Mouse (Mus musculus) neutrophil, adult 65 days (primary cell): ENCODE measurements around the gene Zfp114. TPM values are rescaled to one million over a fixed set of nuclear protein-coding genes. Genes with fewer than 3 reads are reported as not detected.

Experiments used
- total RNA-seq: library from RNA; stranded (reverse); gene quantifications from 2 replicates; pipeline ENCODE4 v1.2.4, GENCODE M21; 2023

The Zfp114 gene
- not detected in 2 replicates for total RNA-seq

GRCm38 (mm10) chr7:24174618-24175336 lies at the start of gene Zfp114:
Gene Zfp114, plus strand, starts transcription at chr7:24175060.

GRCm38 (mm10) chr7:24133996-24134828 lies 40.6 kb upstream of the Zfp114 start, which contains the start of gene Zfp235:
Gene Zfp235, plus strand, starts transcription at chr7:24134169.

GRCm38 (mm10) chr7:24211343-24211742 lies 36.5 kb downstream of the Zfp114 start, which contains the start of gene Zfp111:
Gene Zfp111, minus strand, starts transcription at chr7:24211443.

Other genes with a start within 250 kb of the Zfp114 start
- not detected in 2 replicates for gene Vmn1r179, start 248.1 kb upstream of the Zfp114 start, total RNA-seq
- not detected in 2 replicates for gene Vmn1r180, start 224.4 kb upstream of the Zfp114 start, total RNA-seq
- not detected in 2 replicates for gene Vmn1r181, start 200.4 kb upstream of the Zfp114 start, total RNA-seq
- not detected in 2 replicates for gene V1rd19, start 173.4 kb upstream of the Zfp114 start, total RNA-seq
- gene Vmn1r183, start 121.8 kb upstream of the Zfp114 start, total RNA-seq: not detected in 2 replicates
- 14.1 and 21.8 TPM in 2 replicates for gene Zfp180, start 93.1 kb upstream of the Zfp114 start, total RNA-seq
- gene Zfp112, start 62.7 kb upstream of the Zfp114 start, total RNA-seq: 2.0 TPM in 2 replicates
- 1.6 and 2.3 TPM in 2 replicates for gene Zfp235, start 40.9 kb upstream of the Zfp114 start, total RNA-seq
- gene Zfp111, start 36.4 kb downstream of the Zfp114 start, total RNA-seq: 1.8 and 2.9 TPM in 2 replicates
- gene Zfp109, start 62.5 kb downstream of the Zfp114 start, total RNA-seq: 0.39 and 1.1 TPM in 2 replicates
- not detected in 2 replicates for gene Zfp108, start 79.7 kb downstream of the Zfp114 start, total RNA-seq
- 0.19 TPM in 1 of 2 replicates, not detected in the other for gene Zfp93, start 95.4 kb downstream of the Zfp114 start, total RNA-seq
- gene Zfp61, start 126.2 kb downstream of the Zfp114 start, total RNA-seq: 1.2 and 1.4 TPM in 2 replicates
- not detected in 2 replicates for gene Zfp94, start 141.6 kb downstream of the Zfp114 start, total RNA-seq
- not detected in 2 replicates for gene Tescl, start 158.9 kb downstream of the Zfp114 start, total RNA-seq
- gene Lypd5, start 174.1 kb downstream of the Zfp114 start, total RNA-seq: not detected in 2 replicates
- gene Kcnn4, start 195.2 kb downstream of the Zfp114 start, total RNA-seq: 18.0 and 26.6 TPM in 2 replicates
- 55.2 and 65.2 TPM in 2 replicates for gene Smg9, start 224.6 kb downstream of the Zfp114 start, total RNA-seq